23 mouse cellular contexts compared by ENCODE assay signal in the genomic region with DNA sequence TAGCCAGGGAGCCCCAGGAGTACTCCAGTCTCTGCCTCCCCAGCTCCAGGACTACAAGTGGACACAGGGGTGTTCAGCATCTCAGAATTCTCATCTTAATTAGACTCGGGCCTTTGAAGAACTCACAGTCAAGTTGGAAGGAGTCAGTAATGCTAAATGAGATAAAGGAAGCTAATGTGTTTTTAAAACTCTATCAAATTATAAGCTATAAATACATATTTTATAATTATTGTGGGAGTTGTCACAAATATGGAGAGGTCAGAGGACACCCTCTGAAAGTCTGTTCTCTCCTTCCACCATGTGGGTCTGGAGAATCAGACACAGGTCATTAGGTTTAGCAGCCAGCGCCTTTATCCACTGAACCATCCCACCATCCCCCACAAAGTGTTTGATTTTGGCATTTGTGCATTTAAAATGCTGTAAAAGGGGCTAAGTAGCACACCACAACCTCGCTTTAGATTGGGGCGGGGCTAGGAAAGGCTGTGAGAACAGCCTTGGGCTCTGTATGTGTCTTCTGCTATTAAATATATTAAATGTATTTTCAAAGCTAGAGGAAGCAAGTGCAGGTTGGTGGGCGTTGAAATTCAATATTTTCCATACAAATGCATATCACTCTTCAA.
DNase-seq lines count a peak whose midpoint lies in the region; ATAC-seq and TF ChIP-seq lines count a peak whose summit lies in the region.
"Had no signal": no experiment of that assay in that cellular context is flagged by ENCODE, and none has a peak within 500 bp of the region (broad histone marks: within the 10 kb centered on the region; RNA-seq: fewer than 3 reads in every experiment).

No protein-coding gene starts in this region.

- no peak for TF ChIP-seq CTCF in midbrain, postnatal 0 days (IDR thresholded peaks at IDR 0.05)

- H3K4me3 ChIP-seq in hindbrain, embryonic 10.5 days, result peak overlapping the region; percentile 48
- H3K4me3 ChIP-seq in hindbrain, embryonic 13.5 days, result no peak overlapping the region
- H3K4me3 ChIP-seq in midbrain, embryonic 11.5 days (ENCODE audit: low read depth, low read length), result no peak overlapping the region
- H3K4me3 ChIP-seq in midbrain, postnatal 0 days (ENCODE audit: low read depth, low read length), result no peak overlapping the region
- no peak overlapping the region for H3K4me3 ChIP-seq in midbrain, embryonic 12.5 days
- no peak overlapping the region for H3K4me3 ChIP-seq in limb, embryonic 10.5 days
- H3K4me3 ChIP-seq: embryonic facial prominence, embryonic 15.5 days; hindbrain, embryonic 15.5 days; intestine, embryonic 15.5 days; limb, embryonic 13.5 days; liver, embryonic 15.5 days; myocyte; neural tube, embryonic 15.5 days had no signal

- peaks cover 23% of the 10 kb centered on the region for H3K27me3 ChIP-seq in hindbrain, embryonic 10.5 days (ENCODE audit: insufficient read depth, poor library complexity, severe bottlenecking)
- H3K27me3 ChIP-seq in hindbrain, embryonic 13.5 days, result peaks cover 31% of the 10 kb centered on the region
- H3K27me3 ChIP-seq in midbrain, embryonic 11.5 days (ENCODE audit: control insufficient read depth, insufficient read depth, low read length), result no peaks in the 10 kb centered on the region
- H3K27me3 ChIP-seq in midbrain, postnatal 0 days (ENCODE audit: insufficient read depth, low read length), result no peaks in the 10 kb centered on the region; the same call in 1 of the 2 replicates
- no peaks in the 10 kb centered on the region for H3K27me3 ChIP-seq in midbrain, embryonic 12.5 days
- H3K27me3 ChIP-seq in limb, embryonic 10.5 days (ENCODE audit: low read depth, poor library complexity, severe bottlenecking), result peaks cover 12% of the 10 kb centered on the region; the same call in 1 of the 2 replicates

- DNase-seq in hindbrain, embryonic 10.5 days (ENCODE audit: low spot score), result peak; percentile 21
- peak; percentile 90 for DNase-seq in midbrain, embryonic 11.5 days (ENCODE audit: low spot score, missing footprints)
- no peak for DNase-seq in midbrain, postnatal 0 days (ENCODE audit: low spot score)
- DNase-seq in embryo, embryonic 10.5 days (ENCODE audit: low spot score), result peak; percentile 69
- DNase-seq in limb, embryonic 10.5 days (ENCODE audit: low spot score), result no peak
- no peak for DNase-seq in frontal cortex, postnatal 10 days (ENCODE audit: low spot score in 2 of 2)
- DNase-seq: adrenal gland, postnatal 25 days; cerebellum, adult 11 months; cerebellum, adult 9-11 months; kidney, adult 8-10 months; kidney, postnatal 10 days; lung, postnatal 4 days; right cerebral cortex, adult 18-20 months; right cerebral cortex, postnatal 4 days had no signal

- H3K9me3 ChIP-seq in hindbrain, embryonic 10.5 days, result no peaks in the 10 kb centered on the region
- H3K9me3 ChIP-seq in hindbrain, embryonic 13.5 days, result no peaks in the 10 kb centered on the region
- H3K9me3 ChIP-seq in midbrain, embryonic 11.5 days (ENCODE audit: control insufficient read depth, low read length), result no peaks in the 10 kb centered on the region
- H3K9me3 ChIP-seq in midbrain, postnatal 0 days (ENCODE audit: low read length), result no peaks in the 10 kb centered on the region
- no peaks in the 10 kb centered on the region for H3K9me3 ChIP-seq in midbrain, embryonic 12.5 days
- no peaks in the 10 kb centered on the region for H3K9me3 ChIP-seq in limb, embryonic 10.5 days (replicated peaks)
- H3K9me3 ChIP-seq: embryonic facial prominence, embryonic 15.5 days; hindbrain, embryonic 15.5 days; intestine, embryonic 15.5 days; limb, embryonic 13.5 days; liver, embryonic 15.5 days; neural tube, embryonic 15.5 days had no signal

- ATAC-seq in hindbrain, embryonic 13.5 days (ENCODE audit: low FRiP score), result no peak
- 0 out of 2 replicates have a peak, but pooled peaks have one; percentile 3 for ATAC-seq in midbrain, embryonic 11.5 days (ENCODE audit: low FRiP score)
- ATAC-seq in midbrain, postnatal 0 days (ENCODE audit: low FRiP score), result no peak
- no peak for ATAC-seq in midbrain, embryonic 12.5 days (ENCODE audit: low FRiP score, low read depth)
- ATAC-seq: intestine, embryonic 15.5 days had no signal

- no peak overlapping the region for H3K4me2 ChIP-seq in hindbrain, embryonic 13.5 days
- peak overlapping the region; percentile 46; the same call in 1 of the 2 replicates for H3K4me2 ChIP-seq in midbrain, embryonic 11.5 days
- no peak overlapping the region for H3K4me2 ChIP-seq in midbrain, postnatal 0 days (ENCODE audit: low read depth, low read length, poor library complexity, severe bottlenecking)
- peak overlapping the region; percentile 52 for H3K4me2 ChIP-seq in midbrain, embryonic 12.5 days (replicated peaks)
- H3K4me2 ChIP-seq: embryonic facial prominence, embryonic 15.5 days; hindbrain, embryonic 15.5 days; intestine, embryonic 15.5 days; neural tube, embryonic 15.5 days had no signal

- no peak overlapping the region for H3K9ac ChIP-seq in hindbrain, embryonic 13.5 days
- no peak overlapping the region for H3K9ac ChIP-seq in midbrain, embryonic 11.5 days (ENCODE audit: low read length)
- no peak overlapping the region for H3K9ac ChIP-seq in midbrain, postnatal 0 days (replicated peaks; ENCODE audit: low read length, poor library complexity, severe bottlenecking)
- H3K9ac ChIP-seq in midbrain, embryonic 12.5 days (replicated peaks), result no peak overlapping the region
- H3K9ac ChIP-seq: embryonic facial prominence, embryonic 15.5 days; hindbrain, embryonic 15.5 days; intestine, embryonic 15.5 days; limb, embryonic 13.5 days; liver, embryonic 15.5 days; neural tube, embryonic 15.5 days had no signal

- H3K4me1 ChIP-seq in hindbrain, embryonic 10.5 days (replicated peaks), result peaks cover 60% of the 10 kb centered on the region
- H3K4me1 ChIP-seq in hindbrain, embryonic 13.5 days (replicated peaks), result peaks cover 37% of the 10 kb centered on the region
- H3K4me1 ChIP-seq in midbrain, embryonic 11.5 days (ENCODE audit: control insufficient read depth, insufficient read depth, low read length), result peaks cover 45% of the 10 kb centered on the region
- H3K4me1 ChIP-seq in midbrain, postnatal 0 days (ENCODE audit: insufficient read depth, low read length), result peaks cover 15% of the 10 kb centered on the region; the same call in 1 of the 2 replicates
- H3K4me1 ChIP-seq in midbrain, embryonic 12.5 days, result peaks cover 51% of the 10 kb centered on the region
- H3K4me1 ChIP-seq in limb, embryonic 10.5 days, result peaks cover 56% of the 10 kb centered on the region

- 20% methylated on average over 5 of the region's 5 CpGs for WGBS in hindbrain, embryonic 10.5 days
- WGBS in hindbrain, embryonic 13.5 days, result 21% methylated on average over 5 of the region's 5 CpGs
- WGBS in midbrain, embryonic 11.5 days, result 9% methylated on average over 5 of the region's 5 CpGs
- WGBS in midbrain, postnatal 0 days, result 23% methylated on average over 5 of the region's 5 CpGs
- WGBS in midbrain, embryonic 12.5 days, result 17% methylated on average over 5 of the region's 5 CpGs
- WGBS in limb, embryonic 10.5 days, result 23% methylated on average over 5 of the region's 5 CpGs

- H3K36me3 ChIP-seq in hindbrain, embryonic 10.5 days, result no peaks in the 10 kb centered on the region
- no peaks in the 10 kb centered on the region for H3K36me3 ChIP-seq in hindbrain, embryonic 13.5 days
- H3K36me3 ChIP-seq in midbrain, embryonic 11.5 days (ENCODE audit: control insufficient read depth, insufficient read depth, low read length), result no peaks in the 10 kb centered on the region
- no peaks in the 10 kb centered on the region for H3K36me3 ChIP-seq in midbrain, postnatal 0 days (ENCODE audit: insufficient read depth, low read length)
- H3K36me3 ChIP-seq in midbrain, embryonic 12.5 days, result no peaks in the 10 kb centered on the region
- no peaks in the 10 kb centered on the region for H3K36me3 ChIP-seq in limb, embryonic 10.5 days
- H3K36me3 ChIP-seq: embryonic facial prominence, embryonic 15.5 days; hindbrain, embryonic 15.5 days; intestine, embryonic 15.5 days; limb, embryonic 13.5 days; liver, embryonic 15.5 days; neural tube, embryonic 15.5 days had no signal

- H3K27ac ChIP-seq in hindbrain, embryonic 10.5 days, result peak overlapping the region; percentile 90
- no peak overlapping the region for H3K27ac ChIP-seq in hindbrain, embryonic 13.5 days
- peak overlapping the region; percentile 89 for H3K27ac ChIP-seq in midbrain, embryonic 11.5 days (ENCODE audit: low read depth, low read length)
- H3K27ac ChIP-seq in midbrain, postnatal 0 days (ENCODE audit: low read depth, low read length), result no peak overlapping the region
- H3K27ac ChIP-seq in midbrain, embryonic 12.5 days (replicated peaks), result peak overlapping the region; percentile 88
- H3K27ac ChIP-seq in limb, embryonic 10.5 days, result no peak overlapping the region
- H3K27ac ChIP-seq: embryonic facial prominence, embryonic 15.5 days; hindbrain, embryonic 15.5 days; intestine, embryonic 15.5 days; limb, embryonic 13.5 days; liver, embryonic 15.5 days; neural tube, embryonic 15.5 days had no signal

Comparison
In these comparisons a context has a peak if more than half of its experiments do, and no peak if none do; other contexts are left out.
1. DNase-seq: peak in hindbrain, embryonic 10.5 days (single experiment), midbrain, embryonic 11.5 days (single experiment) and embryo, embryonic 10.5 days (single experiment); none in midbrain, postnatal 0 days (single experiment), limb, embryonic 10.5 days (single experiment) and frontal cortex, postnatal 10 days (0 of 2).
2. H3K27ac ChIP-seq: peak in hindbrain, embryonic 10.5 days (single experiment), midbrain, embryonic 11.5 days (single experiment) and midbrain, embryonic 12.5 days (single experiment); none in hindbrain, embryonic 13.5 days (single experiment), midbrain, postnatal 0 days (single experiment) and limb, embryonic 10.5 days (single experiment).
3. H3K4me2 ChIP-seq: peak in midbrain, embryonic 11.5 days (single experiment) and midbrain, embryonic 12.5 days (single experiment); none in hindbrain, embryonic 13.5 days (single experiment) and midbrain, postnatal 0 days (single experiment).